Mouse (Mus musculus) small intestine, adult 2 months (tissue): ENCODE data around the gene Hmgb2.

ENCODE experiments used
- CTCF ChIP-seq: fragments of 200-500 bp; IDR thresholded peaks from 2 replicates; pipeline ENCODE4 v1.5.1; 2012; ENCODE audit warnings: low read depth, mild to moderate bottlenecking, control low read depth, inconsistent platforms, low read length, moderate library complexity, mixed read lengths; ENCODE audit not compliant: insufficient replicate concordance, insufficient read length; ENCODE audit errors: extremely low read depth
- POLR2A ChIP-seq: fragments of 200-500 bp; IDR thresholded peaks from 2 replicates; pipeline ENCODE4 v1.6.1; 2012; ENCODE audit warnings: low read depth, mild to moderate bottlenecking, control low read depth, inconsistent platforms, low read length, moderate library complexity

- TF ChIP-seq CTCF (no peak), POLR2A (no peak)
These were observed 854 bp upstream of the Hmgb2 start for GRCm38 (mm10) chr8:57510791-57511315.
